ENCODE assay signal across 11 mouse cellular contexts in genomic region chr4:142447529-142447928, GRCm38 (mm10).
A peak's percentile ranks its signal among the peaks of the same experiment; 100 is the strongest.
DNase-seq lines count a peak whose midpoint lies in the region; ATAC-seq lines count a peak whose summit lies in the region.
"Had no signal": no experiment of that assay in that cellular context is flagged by ENCODE, and none has a peak within 500 bp of the region (broad histone marks: within the 10 kb centered on the region; RNA-seq: fewer than 3 reads in every experiment).

No protein-coding gene starts in this region.

- no peaks in the 10 kb centered on the region for H3K36me3 ChIP-seq in limb, embryonic 15.5 days
- H3K36me3 ChIP-seq: hindbrain, embryonic 15.5 days had no signal

- H3K27ac ChIP-seq in limb, embryonic 15.5 days: no peak overlapping the region
- H3K27ac ChIP-seq: hindbrain, embryonic 15.5 days had no signal

- intact Hi-C loops in heart, postnatal 10 days (cut with DNase I): no loop called here

- no peak overlapping the region for H3K4me2 ChIP-seq in limb, embryonic 15.5 days
- H3K4me2 ChIP-seq: hindbrain, embryonic 15.5 days; liver, embryonic 11.5 days had no signal

- H3K4me3 ChIP-seq in limb, embryonic 15.5 days: no peak overlapping the region
- H3K4me3 ChIP-seq: hindbrain, embryonic 15.5 days had no signal

- H3K9me3 ChIP-seq in limb, embryonic 15.5 days: no peaks in the 10 kb centered on the region
- H3K9me3 ChIP-seq: hindbrain, embryonic 15.5 days had no signal

- ATAC-seq in limb, embryonic 15.5 days (ENCODE audit: insufficient number of reproducible peaks, low FRiP score, low TSS enrichment, low read depth): peak; percentile 16; the same call in 1 of the 2 replicates

- no peak overlapping the region for H3K9ac ChIP-seq in limb, embryonic 15.5 days
- H3K9ac ChIP-seq: hindbrain, embryonic 15.5 days had no signal

- peak; percentile 8 to 12 for DNase-seq in heart, postnatal 10 days
- DNase-seq in heart, adult 9 months (ENCODE audit: low spot score in 2 of 2): no peak
- DNase-seq in brain, adult 2 months (ENCODE audit: low read depth, low spot score): peak; percentile 92
- DNase-seq in frontal cortex, postnatal 25 days (ENCODE audit: low spot score in 2 of 2): peak; percentile 28 to 45
- no peak for DNase-seq in spleen, postnatal 4 days (ENCODE audit: low spot score in 2 of 2)
- DNase-seq in gastrocnemius, postnatal 25 days: no peak
- no peak for DNase-seq in spleen, postnatal 10 days (ENCODE audit: low spot score in 2 of 2)

- peaks cover 17% of the 10 kb centered on the region for H3K4me1 ChIP-seq in limb, embryonic 15.5 days

- 44% methylated on average over 7 of the region's 7 CpGs for WGBS in limb, embryonic 15.5 days

- no peaks in the 10 kb centered on the region for H3K27me3 ChIP-seq in limb, embryonic 15.5 days
- H3K27me3 ChIP-seq: CH12.LX; hindbrain, embryonic 15.5 days had no signal

Comparison
In these comparisons a context has a peak if more than half of its experiments do, and no peak if none do; other contexts are left out.
1. DNase-seq: peak in heart, postnatal 10 days (2 of 2), brain, adult 2 months (single experiment) and frontal cortex, postnatal 25 days (2 of 2); none in heart, adult 9 months (0 of 2), spleen, postnatal 4 days (0 of 2), gastrocnemius, postnatal 25 days (single experiment) and spleen, postnatal 10 days (0 of 2).